Mouse (Mus musculus) liver, postnatal 0 days (tissue): ENCODE measurements around the gene Il1r1. TPM values are rescaled to one million over a fixed set of nuclear protein-coding genes. Genes with fewer than 3 reads are reported as not detected.

Experiments
- ATAC-seq: fragments of 200-750 bp; cut with Nextera tagmentation; 2 replicates; pipeline ENCODE4 v1.8.0; 2017; ENCODE audit warnings: mild to moderate bottlenecking, moderate library complexity
- DNase-seq: peaks from one replicate; pipeline ENCODE4 v3.0.0-alpha.2; 2016
- H3K27ac ChIP-seq: fragments of 300-500 bp; sonication (generic); 2 replicates; pipeline ENCODE4 v1.5.1; 2014; ENCODE audit warnings: antibody characterized with exemption, moderate library complexity, mild to moderate bottlenecking, low read depth
- H3K27me3 ChIP-seq: fragments of 300-500 bp; sonication (generic); 2 replicates; pipeline ENCODE4 v1.6.1; 2014; ENCODE audit warnings: low read length, control low read depth, mixed read lengths; ENCODE audit not compliant: insufficient read depth
- H3K36me3 ChIP-seq: fragments of 300-500 bp; sonication (generic); replicated peaks from 2 replicates; pipeline ENCODE4 v1.6.1; 2014; ENCODE audit warnings: mild to moderate bottlenecking, control low read depth, low read length, moderate library complexity, mixed read lengths; ENCODE audit not compliant: insufficient read depth
- H3K4me1 ChIP-seq: fragments of 300-500 bp; sonication (generic); 2 replicates; pipeline ENCODE4 v1.6.1; 2014; ENCODE audit warnings: antibody characterized with exemption, mild to moderate bottlenecking, control low read depth; ENCODE audit not compliant: insufficient read depth
- H3K4me2 ChIP-seq: fragments of 300-500 bp; sonication (generic); 2 replicates; pipeline ENCODE4 v1.6.1; 2014; ENCODE audit warnings: low read depth, mild to moderate bottlenecking, low read length, moderate library complexity, mixed read lengths
- H3K4me3 ChIP-seq: fragments of 300-500 bp; sonication (generic); 2 replicates; pipeline ENCODE4 v1.5.1; 2014; ENCODE audit warnings: low read depth, low read length
- H3K9ac ChIP-seq: fragments of 300-500 bp; sonication (generic); replicated peaks from 2 replicates; pipeline ENCODE4 v1.6.1; 2014; ENCODE audit warnings: mild to moderate bottlenecking, moderate library complexity
- H3K9me3 ChIP-seq: fragments of 300-500 bp; sonication (generic); 2 replicates; pipeline ENCODE4 v1.6.1; 2016; ENCODE audit warnings: mild to moderate bottlenecking, control low read depth, low read length, mixed read lengths
- CTCF ChIP-seq: sonication (generic); IDR thresholded peaks from 2 replicates; pipeline ENCODE4 v1.5.1; 2016; ENCODE audit warnings: antibody characterized with exemption, low read depth
- EP300 ChIP-seq: IDR thresholded peaks from 2 replicates; pipeline ENCODE4 v1.6.1; 2016; ENCODE audit warnings: antibody characterized with exemption, low read depth, mild to moderate bottlenecking
- WGBS: fragments of 180-500 bp; shearing (Covaris S2); extraction: QIAGEN DNeasy Blood & Tissue Kit; methylation state at CpG from one replicate; pipeline ENCODE4 v1.1.7; 2014; ENCODE audit not compliant: insufficient replicate concordance; 5-methylcytosine and 5-hydroxymethylcytosine counted together
- polyA plus RNA-seq: library from polyadenylated mRNA; unstranded; fragments of >200 nt; fragmentation: Nextera tagmentation; extraction: Ambion mirVana; gene quantifications from 2 replicates; pipeline ENCODE4 v1.2.1, GENCODE M21; 2015

Gene Il1r1
- polyA plus RNA-seq, 1 experiment from 2014 or later = 15.1 TPM

GRCm38 (mm10) chr1:40352904-40353286, 128.0 kb downstream of the Il1r1 start:
- Histone ChIP-seq H3K4me1 (peaks cover 23% of the 10 kb centered on the region), H3K27me3 (no peaks in the 10 kb centered on the region), H3K9me3 (no peaks in the 10 kb centered on the region), H3K4me3 (no peak overlapping the region), H3K9ac (no peak overlapping the region), H3K27ac (no peak overlapping the region), H3K36me3 (peaks cover 2% of the 10 kb centered on the region; the same call in 1 of the 2 replicates), H3K4me2 (no peak overlapping the region)
- TF ChIP-seq EP300 (no peak), CTCF (no peak)
- DNase-seq (no peak), ATAC-seq (no peak)
- 65% methylated on average over 2 of the region's 2 CpGs for WGBS

- ATAC-seq = no peak
- peaks cover 32% of the 10 kb centered on the region for H3K4me1 ChIP-seq
- no peak overlapping the region for H3K27ac ChIP-seq
These were observed 129.8 kb downstream of the Il1r1 start for GRCm38 (mm10) chr1:40354665-40355064.

GRCm38 (mm10) chr1:40355431-40355843, 130.6 kb downstream of the Il1r1 start:
- H3K27me3 ChIP-seq = no peaks in the 10 kb centered on the region
- no peaks in the 10 kb centered on the region for H3K9me3 ChIP-seq
- peaks cover 2% of the 10 kb centered on the region; the same call in 1 of the 2 replicates for H3K36me3 ChIP-seq
- TF ChIP-seq EP300 = no peak
- no peak for TF ChIP-seq CTCF
- H3K4me3 ChIP-seq = no peak overlapping the region
- whole genome bisulfite sequencing = 70% methylated on average over 4 of the region's 4 CpGs
- no peak overlapping the region for H3K9ac ChIP-seq
- H3K27ac ChIP-seq = no peak overlapping the region
- DNase-seq (no peak), ATAC-seq (peak; percentile 33; the same call in 1 of the 2 replicates)
- peaks cover 34% of the 10 kb centered on the region for H3K4me1 ChIP-seq
- H3K4me2 ChIP-seq = no peak overlapping the region

More at GRCm38 (mm10) chr1:40354665-40355064, 129.8 kb downstream of the Il1r1 start:
- Histone ChIP-seq H3K27me3 (no peaks in the 10 kb centered on the region), H3K4me2 (no peak overlapping the region), H3K9me3 (no peaks in the 10 kb centered on the region), H3K9ac (no peak overlapping the region), H3K4me3 (no peak overlapping the region), H3K36me3 (peaks cover 2% of the 10 kb centered on the region; the same call in 1 of the 2 replicates)
- TF ChIP-seq EP300 (no peak), CTCF (no peak)
- 76% methylated on average over 3 of the region's 3 CpGs for WGBS
- DNase-seq = no peak

GRCm38 (mm10) chr1:40355904-40356521, 131.1 kb downstream of the Il1r1 start:
- Histone ChIP-seq H3K4me1 (peaks cover 34% of the 10 kb centered on the region), H3K4me3 (no peak overlapping the region), H3K4me2 (no peak overlapping the region), H3K27me3 (no peaks in the 10 kb centered on the region), H3K27ac (no peak overlapping the region), H3K9ac (no peak overlapping the region), H3K9me3 (no peaks in the 10 kb centered on the region), H3K36me3 (peaks cover 1% of the 10 kb centered on the region; the same call in 1 of the 2 replicates)
- ATAC-seq = peak; percentile 71
- WGBS = 25% methylated on average over 10 of the region's 10 CpGs
- no peak for TF ChIP-seq CTCF
- 0 out of 2 replicates have a peak, but pooled peaks have one; percentile 34 for TF ChIP-seq EP300
- DNase-seq = peak; percentile 45

- no peaks in the 10 kb centered on the region for H3K27me3 ChIP-seq
- H3K4me2 ChIP-seq = no peak overlapping the region
- H3K4me3 ChIP-seq = no peak overlapping the region
- H3K4me1 ChIP-seq = peaks cover 27% of the 10 kb centered on the region
- no peak overlapping the region for H3K9ac ChIP-seq
- DNase-seq = no peak
- no peaks in the 10 kb centered on the region for H3K9me3 ChIP-seq
- whole genome bisulfite sequencing = 61% methylated on average over 2 of the region's 2 CpGs
- ATAC-seq = no peak
- H3K27ac ChIP-seq = no peak overlapping the region
- TF ChIP-seq CTCF = no peak
- no peak for TF ChIP-seq EP300
- H3K36me3 ChIP-seq = no peaks in the 10 kb centered on the region
These were observed 133.0 kb downstream of the Il1r1 start for GRCm38 (mm10) chr1:40357921-40358320.

- DNase-seq (no peak), ATAC-seq (no peak)
- Histone ChIP-seq H3K9ac (no peak overlapping the region), H3K4me2 (no peak overlapping the region), H3K4me1 (peaks cover 26% of the 10 kb centered on the region), H3K4me3 (no peak overlapping the region), H3K27ac (no peak overlapping the region), H3K27me3 (no peaks in the 10 kb centered on the region), H3K9me3 (no peaks in the 10 kb centered on the region), H3K36me3 (no peaks in the 10 kb centered on the region)
- 93% methylated on average over 2 of the region's 2 CpGs for WGBS
- TF ChIP-seq CTCF (no peak), EP300 (no peak)
These were observed 133.5 kb downstream of the Il1r1 start for GRCm38 (mm10) chr1:40358351-40358750.
